Mouse (Mus musculus) frontal cortex, adult 2 months (tissue): Measurements from ENCODE around the gene Gm10271. TPM values are rescaled to one million over a fixed set of nuclear protein-coding genes. Genes with fewer than 3 reads are reported as not detected.
A peak's percentile ranks its signal among the peaks of the same experiment; 100 is the strongest.

Source experiments
- DNase-seq, 2 experiments: peaks; one replicate each; pipeline ENCODE4 v3.0.0; 2022; ENCODE audit warnings: low spot score in 1 of 2; ENCODE audit errors: extremely low spot score in 1 of 2
- polyA plus RNA-seq: library from polyadenylated mRNA; depleted of rRNA; stranded (reverse); fragments of >200 nt; gene quantifications from 2 replicates; pipeline ENCODE4 v1.2.3, GENCODE M21; 2012

Gm10271 gene
- polyA plus RNA-seq, 1 experiment, result not detected

DNA sequence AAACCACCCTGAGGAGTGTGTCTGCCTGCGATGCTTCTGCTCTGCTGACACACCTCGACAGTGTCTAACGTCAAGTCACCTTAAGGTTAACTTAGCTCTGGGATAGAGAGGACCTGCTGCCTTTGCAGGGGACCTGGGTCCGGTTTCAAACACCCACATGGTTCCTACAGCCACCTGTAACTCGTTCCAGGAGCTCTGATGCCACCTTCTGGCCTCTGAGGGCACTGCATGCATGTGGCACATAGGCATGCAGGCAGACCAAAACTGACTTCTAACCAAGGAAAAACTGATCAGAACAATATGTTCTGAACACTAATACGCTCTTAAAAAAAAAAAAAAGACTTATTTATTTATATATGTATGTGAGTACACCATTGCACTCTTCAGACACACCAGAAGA is 29.4 kb downstream of the Gm10271 start:
- no peak for DNase-seq

- DNase-seq, result no peak
Observed at GRCm38 (mm10) chr10:116935028-116935427, 37.4 kb downstream of the Gm10271 start.

- no peak for DNase-seq
Observed at GRCm38 (mm10) chr10:116933794-116934193, 38.6 kb downstream of the Gm10271 start.

GRCm38 (mm10) chr10:116932418-116932817 is 40.0 kb downstream of the Gm10271 start:
- no peak for DNase-seq

DNA sequence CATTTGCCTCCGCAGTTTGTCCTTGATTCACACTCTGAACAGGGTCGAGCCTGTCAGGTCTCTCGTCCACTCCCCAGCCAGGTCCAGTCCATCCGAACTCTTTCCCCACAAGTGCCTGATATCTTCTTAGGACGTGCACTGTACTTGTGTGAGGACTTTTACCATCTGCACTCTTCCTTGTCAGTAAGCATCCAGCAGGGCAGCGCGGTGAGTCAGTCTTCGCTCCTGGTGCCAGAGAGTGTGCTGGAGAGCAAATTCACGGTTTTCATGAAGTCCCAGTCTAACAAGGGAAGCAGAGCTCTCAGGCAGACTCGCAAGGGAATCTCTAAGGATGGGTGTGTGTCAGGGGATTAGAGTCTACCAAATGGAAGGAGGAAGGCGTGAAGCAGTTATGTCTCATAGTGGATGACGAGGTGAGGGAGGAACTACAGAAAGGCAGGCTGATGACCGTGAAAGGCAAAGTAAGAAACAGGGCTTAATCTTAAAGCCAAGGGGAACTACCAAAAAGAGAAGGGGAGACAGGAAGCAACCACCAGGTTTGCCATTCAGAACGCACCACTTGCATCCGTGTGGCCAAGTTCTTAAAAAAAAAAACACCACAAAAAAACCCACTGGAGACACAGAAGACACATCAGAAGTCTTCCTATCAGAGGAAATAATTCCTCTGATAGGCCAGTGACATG is 40.8 kb downstream of the Gm10271 start:
- DNase-seq, result peak in 1 of 2 experiments; percentile 53

DNA sequence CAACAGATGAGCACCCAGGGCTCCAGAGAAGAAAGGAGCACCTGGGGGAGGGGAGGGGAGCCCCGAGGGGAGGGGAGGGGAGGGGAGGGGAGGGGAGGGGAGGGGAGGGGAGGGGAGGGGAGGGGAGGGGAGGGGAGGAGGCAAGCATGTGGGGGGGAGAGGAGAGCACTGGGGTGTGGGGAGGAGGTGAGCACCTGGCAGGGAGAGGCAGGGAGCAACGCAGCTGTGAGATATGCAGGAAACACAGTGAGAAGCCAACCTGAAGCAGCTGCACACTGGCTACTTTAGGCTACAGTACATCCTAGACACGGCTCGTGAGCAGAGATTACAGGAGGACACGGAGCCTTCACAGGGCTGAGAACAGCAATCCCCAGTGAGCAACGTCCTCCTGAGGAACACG is 41.5 kb downstream of the Gm10271 start:
- DNase-seq, result no peak

- no peak for DNase-seq
Observed at GRCm38 (mm10) chr10:116930506-116930905, 41.9 kb downstream of the Gm10271 start.

- no peak for DNase-seq
Observed at GRCm38 (mm10) chr10:116928826-116929225, 43.6 kb downstream of the Gm10271 start.

GRCm38 (mm10) chr10:116926428-116927113 is 45.8 kb downstream of the Gm10271 start:
- no peak for DNase-seq

DNA sequence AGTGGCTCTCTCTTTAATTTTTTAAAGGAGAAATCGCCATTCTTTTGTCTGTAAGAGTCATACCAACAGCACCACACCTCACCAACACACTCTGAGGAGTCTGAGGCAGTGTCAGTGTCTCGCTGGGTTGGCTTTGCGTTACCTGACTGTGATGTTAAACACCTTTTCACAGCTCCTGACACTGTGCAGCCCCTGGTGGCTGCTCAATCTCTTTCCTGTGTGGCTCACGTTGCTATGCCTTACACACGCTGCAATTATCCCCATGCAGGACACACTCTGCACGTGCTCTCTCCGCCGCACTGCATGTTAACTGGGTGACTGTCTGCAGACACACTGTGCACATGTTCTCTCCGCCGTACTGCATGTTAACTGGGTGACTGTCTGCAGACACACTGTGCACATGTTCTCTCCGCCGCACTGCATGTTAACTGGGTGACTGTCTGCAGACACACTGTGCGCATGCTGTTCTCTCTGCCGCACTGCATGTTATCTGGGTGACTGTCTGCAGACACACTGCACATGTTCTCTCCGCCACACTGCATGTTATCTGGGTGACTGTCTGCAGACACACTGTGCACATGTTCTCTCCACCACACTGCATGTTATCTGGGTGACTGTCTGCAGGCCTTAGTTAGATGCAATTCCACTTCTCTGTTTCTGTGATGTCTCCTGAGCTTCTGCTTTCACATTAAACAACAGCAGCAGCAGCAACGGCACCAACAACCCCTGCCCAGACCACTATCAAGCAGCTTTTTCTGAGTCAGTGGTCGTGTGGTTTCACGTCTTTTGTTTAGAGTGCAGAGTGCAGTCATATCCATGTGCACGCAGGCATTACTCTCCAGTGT is 48.5 kb downstream of the Gm10271 start:
- no peak for DNase-seq

- DNase-seq, result no peak
Observed at GRCm38 (mm10) chr10:116922161-116922560, 50.2 kb downstream of the Gm10271 start.

DNA sequence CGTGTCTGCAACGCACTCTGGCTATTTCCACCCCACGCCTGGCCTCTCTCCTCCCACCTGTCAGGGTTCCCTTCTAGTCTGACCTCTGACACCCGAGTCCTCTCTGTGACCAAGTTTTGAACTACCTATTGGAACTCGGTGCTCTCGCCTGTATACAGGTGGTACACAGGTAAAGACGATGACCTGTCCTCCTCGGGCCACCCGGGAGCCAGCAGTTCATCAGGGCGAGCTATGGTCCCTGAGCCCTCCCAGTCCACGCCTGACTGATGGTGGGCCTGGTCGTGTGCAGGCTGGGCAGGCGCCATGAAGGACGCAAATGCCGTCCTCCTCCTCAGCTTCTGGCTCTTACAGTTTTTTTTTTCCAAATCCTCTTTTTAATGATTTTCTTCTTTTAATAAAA is 51.0 kb downstream of the Gm10271 start:
- no peak for DNase-seq

DNA sequence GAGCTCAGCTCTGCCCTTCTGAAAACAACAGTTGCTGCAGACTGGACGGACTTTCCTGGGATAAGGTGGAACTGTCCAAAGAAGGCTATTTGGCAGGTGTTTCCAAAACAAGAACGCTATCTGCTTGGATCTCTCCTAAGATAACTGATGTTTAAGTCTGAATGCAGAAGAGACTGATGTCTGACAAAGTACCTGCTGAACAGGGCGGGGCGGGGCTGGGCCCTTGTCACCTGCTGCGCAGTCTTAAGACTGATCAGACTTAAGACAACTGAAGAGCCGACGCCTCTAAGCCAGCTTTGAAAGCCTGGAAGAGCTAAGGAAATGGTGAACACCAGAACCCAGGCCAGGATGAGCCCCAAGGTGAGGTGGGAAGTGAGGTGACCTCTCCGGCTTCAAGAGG is 51.8 kb downstream of the Gm10271 start:
- DNase-seq, result no peak

- no peak for DNase-seq
Observed at GRCm38 (mm10) chr10:116919368-116920317, 52.8 kb downstream of the Gm10271 start.

DNA sequence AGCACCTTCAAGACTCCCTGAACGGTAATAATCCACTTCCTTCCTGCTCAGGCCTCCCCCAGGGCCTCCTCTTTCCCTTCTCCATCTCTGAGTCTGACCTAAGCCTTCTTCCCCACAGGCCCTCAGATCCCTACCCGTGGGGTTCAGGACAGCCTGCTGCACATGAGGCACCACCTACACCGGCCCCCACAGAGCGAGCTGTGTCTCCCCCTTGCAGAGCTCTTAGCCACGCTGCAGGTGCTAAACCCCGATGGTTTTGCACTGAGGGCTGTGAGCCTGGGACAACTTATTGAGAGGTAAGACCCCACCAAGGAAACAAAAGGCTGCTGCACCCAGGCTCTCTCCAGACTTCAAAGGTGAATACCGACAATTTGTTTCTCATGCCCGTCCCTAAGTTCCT is 55.8 kb downstream of the Gm10271 start:
- no peak for DNase-seq

GRCm38 (mm10) chr10:116915286-116915685 is 57.1 kb downstream of the Gm10271 start:
- DNase-seq, result no peak

DNA sequence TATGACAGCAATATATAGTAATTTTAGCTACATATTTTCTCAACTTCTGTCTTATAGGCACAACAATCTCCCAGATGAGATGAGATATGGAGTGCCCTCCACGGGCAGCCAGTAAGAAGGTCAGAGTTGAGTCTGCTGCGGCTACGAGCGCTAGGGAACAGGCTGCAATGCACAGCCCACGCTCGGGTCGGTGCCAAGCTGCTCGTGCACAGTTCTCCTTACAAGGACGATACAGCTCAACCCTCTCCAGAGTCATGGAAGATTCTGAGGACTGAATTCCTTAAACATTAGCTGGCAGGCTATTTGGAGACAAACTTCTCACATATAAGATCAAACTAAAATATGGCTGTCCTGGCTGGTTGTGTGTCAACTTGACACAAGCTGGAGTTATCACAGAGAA is 57.8 kb downstream of the Gm10271 start:
- DNase-seq, result no peak

- DNase-seq, result no peak
Observed at GRCm38 (mm10) chr10:116913647-116914273, 58.6 kb downstream of the Gm10271 start.

DNA sequence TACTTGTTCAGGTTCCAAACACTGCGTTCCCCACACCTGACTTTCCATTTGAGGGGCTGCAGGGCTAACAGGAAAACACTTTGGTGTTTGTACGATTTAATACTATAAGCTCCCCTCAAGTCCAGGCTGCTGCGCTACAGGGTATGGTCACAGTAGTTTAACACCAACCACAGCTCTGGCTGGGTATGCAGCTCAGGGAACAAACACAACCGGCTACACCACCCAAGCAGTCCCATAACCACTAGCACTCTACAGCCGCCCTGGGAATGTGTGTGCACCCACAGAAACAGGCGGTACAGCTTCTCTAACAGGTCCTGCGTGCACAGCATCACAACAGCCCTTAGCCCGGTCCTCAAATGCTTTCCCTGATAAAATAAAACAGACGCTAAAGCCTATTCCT is 59.6 kb downstream of the Gm10271 start:
- no peak for DNase-seq
